Mouse (Mus musculus): ENCODE measurements around the gene Nlrc3.
A peak's percentile ranks its signal among the peaks of the same experiment; 100 is the strongest.

Gene Nlrc3

GRCm38 (mm10) chr16:3928582-3928981 is 47.9 kb downstream of the Nlrc3 start:
- DNase-seq, result no peak

- no peak for DNase-seq
Observed at GRCm38 (mm10) chr16:3923966-3924365, 52.5 kb downstream of the Nlrc3 start.

GRCm38 (mm10) chr16:3923515-3923914 is 52.9 kb downstream of the Nlrc3 start:
- DNase-seq, result no peak

GRCm38 (mm10) chr16:3920756-3921155 is 55.7 kb downstream of the Nlrc3 start:
- no peak for DNase-seq

- no peak for DNase-seq
Observed at GRCm38 (mm10) chr16:3909118-3909517, 67.3 kb downstream of the Nlrc3 start.

GRCm38 (mm10) chr16:3908537-3909111 is 67.8 kb downstream of the Nlrc3 start, which contains the start of the genes 1700037C18Rik and Cluap1:
Gene 1700037C18Rik, minus strand, starts transcription at chr16:3908689.
Gene Cluap1, plus strand, starts transcription at chr16:3908801.
- DNase-seq, result peak; percentile 97

- no peak for DNase-seq
Observed at GRCm38 (mm10) chr16:3907471-3907870, 69.0 kb downstream of the Nlrc3 start.

- no peak for DNase-seq
Observed at GRCm38 (mm10) chr16:3896553-3896952, 79.9 kb downstream of the Nlrc3 start.

GRCm38 (mm10) chr16:3896046-3896445 is 80.4 kb downstream of the Nlrc3 start:
- DNase-seq, result no peak

- DNase-seq, result peak; percentile 45
Observed at GRCm38 (mm10) chr16:3895173-3895792, 81.1 kb downstream of the Nlrc3 start.
